Mouse (Mus musculus) ES-CJ7 (cell line): ENCODE measurements around the gene Pih1d1.

ENCODE experiments used
- DNase-seq: peaks from one replicate; pipeline ENCODE4 v3.0.0; 2011; ENCODE audit warnings: low read depth, low spot score

Pih1d1 gene

GRCm38 (mm10) chr7:45126147-45126843, 27.8 kb upstream of the Pih1d1 start:
- DNase-seq, result no peak

- DNase-seq, result no peak
These were observed 27.0 kb upstream of the Pih1d1 start for GRCm38 (mm10) chr7:45126844-45127699.

- DNase-seq, result no peak
These were observed 26.3 kb upstream of the Pih1d1 start for GRCm38 (mm10) chr7:45127700-45128224.

GRCm38 (mm10) chr7:45128624-45129246, 25.4 kb upstream of the Pih1d1 start, which contains the start of gene Rpl13a:
Gene Rpl13a (minus strand): TSS chr7:45128761.
- DNase-seq, result peak; percentile 99

- no peak for DNase-seq
These were observed 24.8 kb upstream of the Pih1d1 start for GRCm38 (mm10) chr7:45129318-45129717.

GRCm38 (mm10) chr7:45129776-45130512, 24.2 kb upstream of the Pih1d1 start:
- DNase-seq, result peak; percentile 67

- DNase-seq, result no peak
These were observed 22.3 kb upstream of the Pih1d1 start for GRCm38 (mm10) chr7:45131850-45132249.

GRCm38 (mm10) chr7:45133446-45134159, 20.5 kb upstream of the Pih1d1 start:
- peak; percentile 87 for DNase-seq

GRCm38 (mm10) chr7:45134544-45135026, 19.5 kb upstream of the Pih1d1 start:
- DNase-seq, result peak; percentile 97

GRCm38 (mm10) chr7:45135370-45135769, 18.7 kb upstream of the Pih1d1 start:
- no peak for DNase-seq

GRCm38 (mm10) chr7:45135993-45136567, 18.0 kb upstream of the Pih1d1 start, which contains the start of the genes Gm45713 and Flt3l:
Gene Gm45713 (minus strand): TSS chr7:45136231.
Gene Flt3l (minus strand): TSS chr7:45136432.
- peak; percentile 76 for DNase-seq

- DNase-seq, result no peak
These were observed 16.7 kb upstream of the Pih1d1 start for GRCm38 (mm10) chr7:45137171-45138006.

- no peak for DNase-seq
These were observed 15.7 kb upstream of the Pih1d1 start for GRCm38 (mm10) chr7:45138403-45138802.

GRCm38 (mm10) chr7:45139904-45140723, 14.0 kb upstream of the Pih1d1 start:
- no peak for DNase-seq

- DNase-seq, result no peak
These were observed 12.8 kb upstream of the Pih1d1 start for GRCm38 (mm10) chr7:45141319-45141718.

GRCm38 (mm10) chr7:45141914-45142313, 12.2 kb upstream of the Pih1d1 start:
- DNase-seq, result no peak

GRCm38 (mm10) chr7:45144368-45145174, 9.5 kb upstream of the Pih1d1 start:
- DNase-seq, result no peak
